Mouse (Mus musculus) midbrain, embryonic 13.5 days (tissue): Measurements from ENCODE around the gene Dnajc1. TPM values are rescaled to one million over a fixed set of nuclear protein-coding genes. Genes with fewer than 3 reads are reported as not detected.

Experiments used
- ATAC-seq: fragments of 200-750 bp; cut with Nextera tagmentation; 2 replicates; pipeline ENCODE4 v1.8.0; 2017; ENCODE audit warnings: mild to moderate bottlenecking, moderate TSS enrichment, moderate library complexity
- H3K27ac ChIP-seq: fragments of 300-500 bp; sonication (generic); 2 replicates; pipeline ENCODE4 v1.5.1; 2015; ENCODE audit warnings: inconsistent platforms, mild to moderate bottlenecking, moderate library complexity
- H3K27me3 ChIP-seq: fragments of 300-500 bp; sonication (generic); 2 replicates; pipeline ENCODE4 v1.6.1; 2015; ENCODE audit warnings: mild to moderate bottlenecking, inconsistent platforms
- H3K36me3 ChIP-seq: fragments of 300-500 bp; sonication (generic); 2 replicates; pipeline ENCODE4 v1.6.1; 2015; ENCODE audit warnings: mild to moderate bottlenecking, inconsistent platforms
- H3K4me1 ChIP-seq: fragments of 300-500 bp; sonication (generic); replicated peaks from 2 replicates; pipeline ENCODE4 v1.6.1; 2015; ENCODE audit warnings: inconsistent platforms
- H3K4me2 ChIP-seq: fragments of 300-500 bp; sonication (generic); replicated peaks from 2 replicates; pipeline ENCODE4 v1.6.1; 2015; ENCODE audit warnings: moderate library complexity, mild to moderate bottlenecking, inconsistent platforms
- H3K4me3 ChIP-seq: fragments of 300-500 bp; sonication (generic); replicated peaks from 2 replicates; pipeline ENCODE4 v1.5.1; 2015; ENCODE audit warnings: mild to moderate bottlenecking, inconsistent platforms
- H3K9ac ChIP-seq: fragments of 300-500 bp; sonication (generic); replicated peaks from 2 replicates; pipeline ENCODE4 v1.6.1; 2015; ENCODE audit warnings: mild to moderate bottlenecking, inconsistent platforms
- H3K9me3 ChIP-seq: fragments of 300-500 bp; sonication (generic); 2 replicates; pipeline ENCODE4 v1.6.1; 2016; ENCODE audit warnings: mild to moderate bottlenecking, inconsistent platforms
- WGBS: fragments of 180-500 bp; shearing (Covaris S2); methylation state at CpG from one replicate; pipeline ENCODE4 v1.1.7; 2015; 5-methylcytosine and 5-hydroxymethylcytosine counted together
- polyA plus RNA-seq: library from polyadenylated mRNA; unstranded; fragments of >200 nt; fragmentation: Nextera tagmentation; extraction: Ambion mirVana; gene quantifications from 2 replicates; pipeline ENCODE4 v1.2.1, GENCODE M21; 2015

Gene Dnajc1
- polyA plus RNA-seq, 1 experiment from 2014 or later = 24.1 TPM

DNA sequence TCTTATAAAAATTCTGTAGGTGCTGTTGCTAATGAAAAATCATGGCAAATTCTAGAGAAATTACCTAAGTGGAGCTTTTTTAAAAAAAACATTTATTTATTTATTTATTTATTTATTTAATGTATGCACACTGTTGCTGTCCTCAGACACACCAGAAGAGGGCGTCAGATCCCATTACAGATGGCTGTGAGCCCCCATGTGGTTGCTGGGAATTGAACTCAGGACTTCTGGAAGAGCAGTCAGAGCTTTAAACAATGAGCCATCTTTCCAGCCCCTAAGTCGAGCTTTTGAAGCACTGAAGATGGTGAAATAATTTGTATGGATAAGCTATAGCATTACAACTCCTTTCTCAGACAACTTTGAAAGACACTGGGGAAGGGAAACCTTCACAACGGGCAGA lies 128.1 kb downstream of the Dnajc1 start:
- peaks cover 4% of the 10 kb centered on the region; the same call in 1 of the 2 replicates for H3K9me3 ChIP-seq
- no peak overlapping the region for H3K27ac ChIP-seq
- H3K4me2 ChIP-seq = no peak overlapping the region
- H3K9ac ChIP-seq = no peak overlapping the region
- no peaks in the 10 kb centered on the region for H3K27me3 ChIP-seq
- 86% methylated on average over 3 of the region's 3 CpGs for WGBS
- no peaks in the 10 kb centered on the region for H3K36me3 ChIP-seq
- no peaks in the 10 kb centered on the region for H3K4me1 ChIP-seq
- no peak overlapping the region for H3K4me3 ChIP-seq
- no peak for ATAC-seq

DNA sequence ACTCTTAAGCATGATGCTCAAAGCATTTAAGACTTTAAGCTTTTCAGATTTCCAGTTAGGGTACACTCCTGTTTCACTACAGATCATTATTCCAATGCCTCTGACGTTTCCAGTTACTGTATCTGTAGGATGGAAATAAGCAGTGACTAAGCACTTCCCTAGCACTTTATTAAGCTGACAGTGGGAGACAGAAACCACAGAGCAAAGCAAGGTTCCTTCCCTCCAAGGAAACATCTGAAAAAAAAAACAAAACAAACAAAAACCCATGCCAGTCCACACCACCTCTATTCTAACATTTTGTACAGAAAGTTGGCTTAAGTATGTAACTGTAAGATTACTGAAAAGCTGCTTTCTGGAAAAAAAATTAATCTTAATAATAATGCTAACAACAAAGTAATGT lies 130.3 kb downstream of the Dnajc1 start:
- Histone ChIP-seq H3K4me2 (no peak overlapping the region), H3K4me3 (no peak overlapping the region), H3K9ac (no peak overlapping the region), H3K27ac (no peak overlapping the region), H3K36me3 (no peaks in the 10 kb centered on the region), H3K27me3 (no peaks in the 10 kb centered on the region), H3K9me3 (peaks cover 4% of the 10 kb centered on the region; the same call in 1 of the 2 replicates), H3K4me1 (no peaks in the 10 kb centered on the region)
- 57% methylated on average over 1 of the region's 1 CpGs for WGBS
- no peak for ATAC-seq

- no peak overlapping the region for H3K27ac ChIP-seq
- no peaks in the 10 kb centered on the region for H3K27me3 ChIP-seq
- 89% methylated on average over 3 of the region's 3 CpGs for WGBS
- no peaks in the 10 kb centered on the region for H3K4me1 ChIP-seq
- no peak overlapping the region for H3K4me2 ChIP-seq
- peaks cover 21% of the 10 kb centered on the region for H3K36me3 ChIP-seq
- H3K9ac ChIP-seq = no peak overlapping the region
- no peak for ATAC-seq
- H3K9me3 ChIP-seq = no peaks in the 10 kb centered on the region
- no peak overlapping the region for H3K4me3 ChIP-seq
Observed at GRCm38 (mm10) chr2:18249224-18249623, 143.4 kb downstream of the Dnajc1 start.

DNA sequence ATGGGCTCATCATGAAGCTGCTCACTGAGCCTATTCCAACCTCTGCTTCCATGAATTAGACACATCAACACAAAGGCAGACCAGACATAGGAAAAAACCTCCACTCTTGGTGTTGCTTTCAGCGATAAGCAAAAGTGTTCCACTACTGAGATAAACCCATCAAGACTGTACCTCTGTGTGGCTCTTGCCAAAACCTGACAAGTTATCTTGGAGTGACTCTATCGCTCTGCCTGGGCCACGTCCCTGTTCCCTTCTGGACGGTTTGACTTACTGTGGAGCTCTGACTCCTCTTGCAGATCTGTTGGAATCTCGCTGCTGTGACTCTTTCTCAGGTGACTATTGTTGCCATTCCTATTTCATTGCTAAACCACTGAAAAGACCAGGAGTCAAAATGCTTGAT lies 157.1 kb downstream of the Dnajc1 start:
- H3K4me3 ChIP-seq = no peak overlapping the region

GRCm38 (mm10) chr2:18232883-18233567 lies 159.6 kb downstream of the Dnajc1 start:
- no peak overlapping the region for H3K4me2 ChIP-seq
- no peaks in the 10 kb centered on the region for H3K36me3 ChIP-seq
- no peak overlapping the region for H3K4me3 ChIP-seq
- H3K27ac ChIP-seq = peak overlapping the region; percentile 30; the same call in 1 of the 2 replicates
- ATAC-seq = peak; percentile 90
- peaks cover 17% of the 10 kb centered on the region for H3K4me1 ChIP-seq
- WGBS = 2% methylated on average over 5 of the region's 5 CpGs
- no peak overlapping the region for H3K9ac ChIP-seq
- no peaks in the 10 kb centered on the region for H3K9me3 ChIP-seq
- no peaks in the 10 kb centered on the region for H3K27me3 ChIP-seq

More for the DNA sequence above, 157.1 kb downstream of the Dnajc1 start:
- no peaks in the 10 kb centered on the region for H3K27me3 ChIP-seq
- no peak for ATAC-seq
- WGBS = 93% methylated on average over 5 of the region's 5 CpGs
- no peak overlapping the region for H3K27ac ChIP-seq
- no peak overlapping the region for H3K9ac ChIP-seq
- H3K4me2 ChIP-seq = no peak overlapping the region
- no peaks in the 10 kb centered on the region for H3K36me3 ChIP-seq
- peaks cover 17% of the 10 kb centered on the region for H3K4me1 ChIP-seq
- H3K9me3 ChIP-seq = no peaks in the 10 kb centered on the region

- Histone ChIP-seq H3K4me3 (no peak overlapping the region), H3K9me3 (no peaks in the 10 kb centered on the region), H3K9ac (no peak overlapping the region), H3K27ac (no peak overlapping the region), H3K4me1 (peaks cover 17% of the 10 kb centered on the region), H3K27me3 (no peaks in the 10 kb centered on the region), H3K4me2 (no peak overlapping the region), H3K36me3 (no peaks in the 10 kb centered on the region)
- 68% methylated on average over 4 of the region's 4 CpGs for WGBS
- no peak for ATAC-seq
Observed at GRCm38 (mm10) chr2:18231143-18231542, 161.5 kb downstream of the Dnajc1 start.

GRCm38 (mm10) chr2:18229279-18229678 lies 163.4 kb downstream of the Dnajc1 start:
- Histone ChIP-seq H3K27me3 (no peaks in the 10 kb centered on the region), H3K27ac (no peak overlapping the region), H3K4me3 (no peak overlapping the region), H3K9me3 (no peaks in the 10 kb centered on the region), H3K36me3 (no peaks in the 10 kb centered on the region), H3K9ac (no peak overlapping the region), H3K4me1 (peaks cover 15% of the 10 kb centered on the region), H3K4me2 (no peak overlapping the region)
- 35% methylated on average over 2 of the region's 2 CpGs for WGBS
- no peak for ATAC-seq

GRCm38 (mm10) chr2:18228486-18229062 lies 164.1 kb downstream of the Dnajc1 start:
- no peak overlapping the region for H3K27ac ChIP-seq
- 77% methylated on average over 8 of the region's 8 CpGs for WGBS
- ATAC-seq = no peak

DNA sequence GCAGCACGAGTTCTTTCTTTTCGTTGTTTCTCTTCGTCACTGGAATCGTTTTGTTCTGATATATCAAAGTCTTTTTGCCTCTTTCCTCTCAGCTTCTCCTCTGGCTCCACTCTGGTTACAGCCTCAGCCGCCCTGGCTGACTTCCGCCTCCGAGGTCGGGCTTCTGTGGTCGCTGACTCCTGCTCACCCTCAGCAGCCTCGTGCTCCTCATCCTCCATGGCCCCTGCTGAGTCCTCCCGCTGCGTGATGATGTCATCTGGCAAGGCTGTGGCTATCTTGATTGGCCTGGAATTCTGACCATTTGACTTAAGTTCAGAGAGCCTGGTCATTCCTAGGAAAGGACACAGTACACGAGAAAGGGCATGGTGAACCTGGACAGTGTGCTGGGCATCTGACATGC lies 173.1 kb downstream of the Dnajc1 start:
- WGBS = 88% methylated on average over 13 of the region's 13 CpGs
- no peak overlapping the region for H3K4me3 ChIP-seq
- peaks cover 46% of the 10 kb centered on the region for H3K36me3 ChIP-seq
- H3K9me3 ChIP-seq = no peaks in the 10 kb centered on the region
- H3K27ac ChIP-seq = no peak overlapping the region
- H3K4me1 ChIP-seq = no peaks in the 10 kb centered on the region
- no peaks in the 10 kb centered on the region for H3K27me3 ChIP-seq
- no peak overlapping the region for H3K9ac ChIP-seq
- H3K4me2 ChIP-seq = no peak overlapping the region
- no peak for ATAC-seq

More at GRCm38 (mm10) chr2:18228486-18229062, 164.1 kb downstream of the Dnajc1 start:
- Histone ChIP-seq H3K4me3 (no peak overlapping the region), H3K9me3 (no peaks in the 10 kb centered on the region), H3K9ac (no peak overlapping the region), H3K36me3 (no peaks in the 10 kb centered on the region), H3K27me3 (no peaks in the 10 kb centered on the region), H3K4me1 (peaks cover 8% of the 10 kb centered on the region), H3K4me2 (no peak overlapping the region)

DNA sequence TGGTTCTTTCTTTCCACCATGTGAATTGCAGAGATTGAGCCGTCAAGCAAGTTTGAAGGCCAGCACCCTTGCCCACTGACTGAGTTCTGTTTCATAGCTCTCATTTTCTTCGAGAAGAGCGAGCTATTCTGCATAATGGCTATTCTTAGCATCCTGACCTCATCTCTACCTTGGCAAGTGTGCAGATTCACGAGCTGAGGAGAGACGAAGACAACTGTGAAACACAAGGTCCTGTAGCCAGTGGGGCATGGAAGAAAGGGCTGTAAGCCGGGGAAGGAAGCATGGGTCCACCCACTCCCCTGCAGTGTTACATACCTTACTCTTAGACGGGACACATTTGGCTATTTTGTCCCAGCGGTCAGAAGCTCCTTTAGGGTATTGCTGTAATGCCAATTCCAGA lies 173.5 kb downstream of the Dnajc1 start:
- no peak for ATAC-seq

DNA sequence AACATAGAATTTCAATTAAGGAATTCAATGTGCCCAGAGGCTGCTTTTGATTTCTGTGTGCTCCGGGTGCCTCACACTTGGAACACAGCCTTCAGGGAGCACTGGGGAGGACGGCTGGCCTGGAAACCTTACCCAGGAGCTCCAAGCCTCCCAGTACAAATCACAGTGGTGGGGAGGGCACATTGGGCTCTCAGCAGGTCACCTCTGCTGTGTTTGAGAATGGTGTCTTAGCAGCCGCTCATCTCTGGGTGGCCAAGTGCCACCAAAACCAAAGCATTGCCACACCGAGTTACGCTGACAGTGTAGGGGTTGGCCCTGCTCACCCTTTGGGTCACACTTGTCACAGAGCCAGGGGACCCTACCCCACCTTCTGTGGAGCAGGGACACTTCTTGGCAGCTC lies 174.1 kb downstream of the Dnajc1 start:
- ATAC-seq = no peak
- Histone ChIP-seq H3K27ac (no peak overlapping the region), H3K9ac (no peak overlapping the region), H3K9me3 (no peaks in the 10 kb centered on the region), H3K4me3 (no peak overlapping the region), H3K4me1 (no peaks in the 10 kb centered on the region), H3K36me3 (peaks cover 56% of the 10 kb centered on the region), H3K27me3 (no peaks in the 10 kb centered on the region), H3K4me2 (no peak overlapping the region)
- WGBS = 75% methylated on average over 5 of the region's 5 CpGs

More for the DNA sequence above, 173.5 kb downstream of the Dnajc1 start:
- no peak overlapping the region for H3K27ac ChIP-seq
- no peaks in the 10 kb centered on the region for H3K27me3 ChIP-seq
- 80% methylated on average over 8 of the region's 8 CpGs for WGBS
- H3K4me3 ChIP-seq = no peak overlapping the region
- H3K4me2 ChIP-seq = no peak overlapping the region
- H3K36me3 ChIP-seq = peaks cover 50% of the 10 kb centered on the region
- no peaks in the 10 kb centered on the region for H3K4me1 ChIP-seq
- H3K9ac ChIP-seq = no peak overlapping the region
- H3K9me3 ChIP-seq = no peaks in the 10 kb centered on the region

DNA sequence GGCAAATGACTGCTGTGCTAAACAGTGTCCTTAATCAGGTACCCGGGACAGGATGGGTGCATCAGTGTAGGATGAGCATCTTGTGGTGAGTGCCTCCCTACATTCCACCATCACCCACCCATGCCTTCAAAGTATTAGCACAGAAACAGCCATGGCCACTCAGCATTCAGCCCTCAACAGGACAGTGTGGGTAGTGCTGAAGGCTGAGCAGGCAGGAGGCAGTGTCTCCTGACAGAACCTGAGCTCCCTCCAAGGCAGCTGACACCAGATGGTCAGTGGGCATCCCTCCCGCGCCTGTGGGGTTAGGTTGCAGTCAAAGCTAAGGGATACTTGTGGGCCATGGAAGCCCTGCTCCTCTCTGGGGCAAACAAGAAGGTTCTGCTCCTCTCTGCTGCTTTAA lies 174.8 kb downstream of the Dnajc1 start:
- no peaks in the 10 kb centered on the region for H3K4me1 ChIP-seq
- H3K4me2 ChIP-seq = no peak overlapping the region
- H3K4me3 ChIP-seq = no peak overlapping the region
- no peaks in the 10 kb centered on the region for H3K9me3 ChIP-seq
- H3K36me3 ChIP-seq = peaks cover 62% of the 10 kb centered on the region
- H3K9ac ChIP-seq = no peak overlapping the region
- WGBS = 68% methylated on average over 3 of the region's 3 CpGs
- H3K27me3 ChIP-seq = no peaks in the 10 kb centered on the region
- ATAC-seq = peak; percentile 56; the same call in 1 of the 2 replicates
- H3K27ac ChIP-seq = no peak overlapping the region
